Mouse (Mus musculus): Measurements from ENCODE around the gene Lyst. TPM values are rescaled to one million over a fixed set of nuclear protein-coding genes. Genes with fewer than 3 reads are reported as not detected.

Gene Lyst
- total and polyA plus RNA-seq, 3 experiments: 2.0 to 6.8 (median 6.7) TPM

DNA sequence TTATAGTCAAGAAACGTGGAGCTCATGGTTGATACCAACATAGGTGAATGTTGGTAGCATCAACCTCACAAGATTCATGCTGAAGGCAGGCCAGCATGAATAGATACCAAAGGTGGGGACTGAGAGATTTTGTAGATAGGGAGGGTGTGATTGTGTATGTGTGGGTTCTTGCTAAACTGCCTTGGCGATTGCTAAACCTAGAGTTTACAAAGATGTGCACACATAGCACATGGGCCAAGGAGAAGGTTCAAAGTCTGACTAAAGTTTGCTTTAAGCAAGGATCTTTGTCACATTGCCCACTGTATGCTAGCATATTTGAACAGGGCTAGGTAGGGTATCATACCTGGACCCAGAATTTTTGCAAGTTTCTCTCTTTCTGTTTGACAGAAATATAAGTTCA is 1.2 kb upstream of the Lyst start:
- Histone ChIP-seq H3K27me3 (ENCODE audit: control insufficient read depth, insufficient read depth, low read length) (no peaks in the 10 kb centered on the region), H3K36me3 (ENCODE audit: control insufficient read depth, insufficient read depth, low read length) (no peaks in the 10 kb centered on the region), H3K79me2 (replicated peaks; ENCODE audit: control insufficient read depth, insufficient read depth, low read length) (0 out of 2 replicates have a peak, but pooled peaks cover 1% of the 10 kb centered on the region), H3K9ac (ENCODE audit: low read depth, low read length) (no peak overlapping the region), H3K4me3 (no peak overlapping the region), H3K27ac (no peak overlapping the region), H3K4me1 (ENCODE audit: control insufficient read depth, insufficient read depth, low read length) (no peaks in the 10 kb centered on the region)
- intact Hi-C loops (cut with DNase I): no loop called here
- no peak for TF ChIP-seq POLR2A (IDR thresholded peaks at IDR 0.05; ENCODE audit: insufficient read depth, low read depth, low read length)
- no peak for TF ChIP-seq CTCF (IDR thresholded peaks at IDR 0.05)
- TF ChIP-seq EP300 (IDR thresholded peaks at IDR 0.05; ENCODE audit: insufficient read depth, low read depth, low read length): no peak
- 91% methylated on average over 2 of the region's 2 CpGs for WGBS
- no peak for DNase-seq

DNA sequence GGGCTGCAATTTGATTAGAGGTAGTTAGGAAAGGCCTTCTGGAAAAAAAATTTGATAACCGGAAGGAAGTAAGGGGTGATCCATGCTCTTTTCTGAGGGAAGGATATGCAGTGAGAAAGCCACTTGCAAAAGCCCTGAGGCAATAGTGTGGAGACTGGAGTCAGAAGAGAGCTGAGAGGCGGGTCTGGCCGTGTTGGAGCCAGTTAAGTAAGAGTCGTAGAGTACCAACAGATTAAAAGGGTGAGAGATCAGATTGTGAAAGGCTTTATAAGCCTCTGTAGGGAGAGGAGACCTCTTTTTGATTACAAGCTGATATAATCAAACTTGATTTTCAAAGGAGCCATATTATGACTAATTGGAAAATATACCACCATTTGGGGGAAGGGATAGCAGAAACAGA is 1.7 kb downstream of the Lyst start:
- H3K4me1 ChIP-seq (ENCODE audit: control insufficient read depth, insufficient read depth, low read length): no peaks in the 10 kb centered on the region
- H3K9ac ChIP-seq (ENCODE audit: low read depth, low read length): no peak overlapping the region
- WGBS: 48% methylated on average over 4 of the region's 4 CpGs
- TF ChIP-seq POLR2A (IDR thresholded peaks at IDR 0.05; ENCODE audit: insufficient read depth, low read depth, low read length) (no peak), CTCF (IDR thresholded peaks at IDR 0.05) (no peak), EP300 (IDR thresholded peaks at IDR 0.05; ENCODE audit: insufficient read depth, low read depth, low read length) (no peak)
- H3K79me2 ChIP-seq (replicated peaks; ENCODE audit: control insufficient read depth, insufficient read depth, low read length): peaks cover 1% of the 10 kb centered on the region; the same call in 1 of the 2 replicates
- no peaks in the 10 kb centered on the region for H3K27me3 ChIP-seq (ENCODE audit: control insufficient read depth, insufficient read depth, low read length)
- DNase-seq: no peak
- H3K4me3 ChIP-seq: no peak overlapping the region
- H3K27ac ChIP-seq: no peak overlapping the region
- H3K36me3 ChIP-seq (ENCODE audit: control insufficient read depth, insufficient read depth, low read length): no peaks in the 10 kb centered on the region
- intact Hi-C loops (cut with DNase I): loop anchor here (5.0 kb wide), 1 partner anchor 55 kb away; no protein-coding TSS in a partner anchor

DNA sequence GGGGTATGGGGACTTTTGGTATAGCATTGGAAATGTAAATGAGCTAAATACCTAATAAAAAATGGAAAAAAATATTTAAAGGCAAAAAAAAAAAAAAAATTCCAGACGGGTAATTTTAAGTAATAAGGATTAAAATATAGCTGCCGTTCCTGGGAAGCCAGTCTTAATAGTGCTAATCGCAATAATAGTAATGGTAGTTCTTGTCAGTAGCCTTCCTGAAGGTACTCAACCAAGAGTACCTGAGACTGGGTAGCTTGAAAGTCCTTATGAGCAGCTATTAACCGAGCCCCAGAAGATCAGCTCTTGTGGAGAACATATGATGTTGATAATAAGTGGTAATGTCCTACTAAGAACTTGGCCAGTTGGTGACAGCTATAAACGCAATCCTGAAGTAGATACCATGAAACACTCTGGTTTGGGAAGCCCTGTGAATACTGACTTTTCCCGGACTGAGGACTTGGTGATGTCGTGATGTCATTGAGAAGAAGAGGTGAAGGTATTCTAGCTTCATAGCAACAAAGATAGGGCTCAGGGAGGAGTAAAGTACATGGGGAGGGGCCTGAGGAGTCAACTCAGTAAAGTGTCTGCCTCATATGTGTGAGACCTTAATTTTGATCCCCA is 6.3 kb downstream of the Lyst start:
- intact Hi-C loops (cut with DNase I): no loop called here
- WGBS: 89% methylated on average over 7 of the region's 7 CpGs
- no peaks in the 10 kb centered on the region for H3K4me1 ChIP-seq (ENCODE audit: control insufficient read depth, insufficient read depth, low read length)
- H3K4me3 ChIP-seq: no peak overlapping the region
- H3K9ac ChIP-seq (ENCODE audit: low read depth, low read length): no peak overlapping the region
- no peaks in the 10 kb centered on the region for H3K36me3 ChIP-seq (ENCODE audit: control insufficient read depth, insufficient read depth, low read length)
- DNase-seq: no peak
- H3K27ac ChIP-seq: no peak overlapping the region
- H3K79me2 ChIP-seq (replicated peaks; ENCODE audit: control insufficient read depth, insufficient read depth, low read length): peaks cover 1% of the 10 kb centered on the region; the same call in 1 of the 2 replicates
- no peak for TF ChIP-seq POLR2A (IDR thresholded peaks at IDR 0.05; ENCODE audit: insufficient read depth, low read depth, low read length)
- no peak for TF ChIP-seq CTCF (IDR thresholded peaks at IDR 0.05)
- no peak for TF ChIP-seq EP300 (IDR thresholded peaks at IDR 0.05; ENCODE audit: insufficient read depth, low read depth, low read length)
- no peaks in the 10 kb centered on the region for H3K27me3 ChIP-seq (ENCODE audit: control insufficient read depth, insufficient read depth, low read length)

DNA sequence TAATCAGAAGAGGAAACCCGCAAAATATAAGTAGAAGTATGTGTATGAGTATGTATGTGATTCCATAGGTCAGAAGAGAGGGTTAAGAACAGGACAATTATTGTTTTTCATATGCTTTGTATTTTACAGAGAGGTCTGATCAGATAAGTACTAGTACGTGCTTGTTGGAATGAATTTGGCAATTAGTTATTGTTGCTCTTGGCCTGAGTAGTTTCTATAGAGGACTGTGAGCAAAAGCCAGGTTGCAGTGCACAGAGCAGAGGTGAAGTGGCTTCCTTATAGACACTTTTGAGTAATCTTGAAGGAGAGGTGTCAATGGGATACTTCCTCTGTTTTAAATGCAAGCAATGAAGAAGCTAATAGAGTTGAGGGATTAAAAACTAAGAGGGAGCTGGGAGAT is 7.7 kb downstream of the Lyst start:
- no peak for DNase-seq
- 36% methylated on average over 2 of the region's 2 CpGs for WGBS
- Histone ChIP-seq H3K36me3 (ENCODE audit: control insufficient read depth, insufficient read depth, low read length) (no peaks in the 10 kb centered on the region), H3K79me2 (replicated peaks; ENCODE audit: control insufficient read depth, insufficient read depth, low read length) (peaks cover 1% of the 10 kb centered on the region; the same call in 1 of the 2 replicates), H3K4me1 (ENCODE audit: control insufficient read depth, insufficient read depth, low read length) (no peaks in the 10 kb centered on the region), H3K27me3 (ENCODE audit: control insufficient read depth, insufficient read depth, low read length) (no peaks in the 10 kb centered on the region), H3K9ac (ENCODE audit: low read depth, low read length) (no peak overlapping the region), H3K4me3 (no peak overlapping the region), H3K27ac (no peak overlapping the region)
- no peak for TF ChIP-seq POLR2A (IDR thresholded peaks at IDR 0.05; ENCODE audit: insufficient read depth, low read depth, low read length)
- intact Hi-C loops (cut with DNase I): no loop called here

DNA sequence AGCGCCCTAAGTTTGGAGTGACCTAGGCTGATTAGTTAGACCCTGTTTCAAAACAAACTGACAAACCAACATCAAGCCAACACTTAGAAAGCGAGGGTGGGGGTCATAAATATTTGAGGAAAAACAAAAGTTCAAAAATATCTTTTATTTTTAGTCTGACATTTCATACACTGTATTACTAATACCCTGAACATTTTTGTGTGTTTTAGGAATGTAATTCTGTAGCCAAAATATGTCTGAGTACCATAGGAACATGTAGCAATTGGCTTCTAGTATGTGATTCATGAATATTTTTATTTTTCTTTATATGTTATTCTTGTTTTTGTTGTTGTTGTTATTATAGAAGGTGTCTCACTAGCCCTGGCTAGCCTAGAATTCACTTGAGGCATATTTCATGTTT is 11.2 kb downstream of the Lyst start:
- WGBS: 79% methylated on average over 2 of the region's 2 CpGs
- H3K27ac ChIP-seq: no peak overlapping the region
- H3K4me3 ChIP-seq: no peak overlapping the region
- intact Hi-C loops (cut with DNase I): no loop called here
- TF ChIP-seq POLR2A (IDR thresholded peaks at IDR 0.05; ENCODE audit: insufficient read depth, low read depth, low read length): no peak
- H3K79me2 ChIP-seq (replicated peaks; ENCODE audit: control insufficient read depth, insufficient read depth, low read length): no peaks in the 10 kb centered on the region; the same call in 1 of the 2 replicates
- DNase-seq: no peak
- H3K9ac ChIP-seq (ENCODE audit: low read depth, low read length): no peak overlapping the region
- no peaks in the 10 kb centered on the region for H3K27me3 ChIP-seq (ENCODE audit: control insufficient read depth, insufficient read depth, low read length)
- no peaks in the 10 kb centered on the region for H3K4me1 ChIP-seq (ENCODE audit: control insufficient read depth, insufficient read depth, low read length)
- no peaks in the 10 kb centered on the region for H3K36me3 ChIP-seq (ENCODE audit: control insufficient read depth, insufficient read depth, low read length)

DNA sequence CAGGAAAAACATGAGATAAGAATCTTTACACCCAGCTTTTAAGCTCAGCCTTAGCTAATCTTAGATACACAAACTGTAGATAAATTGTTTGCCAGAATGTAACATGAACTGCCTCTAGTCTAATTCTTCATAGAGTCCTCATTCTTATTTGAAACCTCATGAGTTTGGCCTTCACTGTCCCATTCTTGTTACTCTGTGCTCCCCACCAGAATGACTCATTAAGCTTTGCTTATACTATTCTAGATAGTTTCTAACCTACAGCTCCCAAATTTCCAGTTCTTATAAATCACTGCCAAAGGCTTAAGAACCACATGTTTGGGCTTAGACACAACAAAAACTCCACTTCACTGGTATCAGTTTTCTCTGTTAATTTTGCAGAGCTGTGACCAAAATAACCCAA is 16.0 kb downstream of the Lyst start:
- Histone ChIP-seq H3K79me2 (replicated peaks; ENCODE audit: control insufficient read depth, insufficient read depth, low read length) (no peaks in the 10 kb centered on the region; the same call in 1 of the 2 replicates), H3K9ac (ENCODE audit: low read depth, low read length) (no peak overlapping the region), H3K4me3 (no peak overlapping the region), H3K36me3 (ENCODE audit: control insufficient read depth, insufficient read depth, low read length) (no peaks in the 10 kb centered on the region), H3K27me3 (ENCODE audit: control insufficient read depth, insufficient read depth, low read length) (no peaks in the 10 kb centered on the region), H3K27ac (no peak overlapping the region), H3K4me1 (ENCODE audit: control insufficient read depth, insufficient read depth, low read length) (no peaks in the 10 kb centered on the region)
- no peak for TF ChIP-seq EP300 (IDR thresholded peaks at IDR 0.05; ENCODE audit: insufficient read depth, low read depth, low read length)
- no peak for TF ChIP-seq CTCF (IDR thresholded peaks at IDR 0.05)
- TF ChIP-seq POLR2A (IDR thresholded peaks at IDR 0.05; ENCODE audit: insufficient read depth, low read depth, low read length): no peak
- intact Hi-C loops (cut with DNase I): no loop called here
- DNase-seq: no peak

Measured in heart, adult 2 months (tissue).